Mouse (Mus musculus): ENCODE data around the gene Gm11595.

- no peak for TF ChIP-seq CTCF (IDR thresholded peaks at IDR 0.05; ENCODE audit: extremely low read depth, insufficient read depth, low read length)
- no peak for TF ChIP-seq POLR2A (IDR thresholded peaks at IDR 0.05; ENCODE audit: extremely low read depth, insufficient read depth, low read length)
Observed at GRCm38 (mm10) chr11:99743985-99744384, 28.7 kb downstream of the Gm11595 start.

Data from cortical plate, adult 2 months (tissue).